Mouse (Mus musculus): ENCODE measurements around the gene Ggnbp2.

Gene Ggnbp2

DNA sequence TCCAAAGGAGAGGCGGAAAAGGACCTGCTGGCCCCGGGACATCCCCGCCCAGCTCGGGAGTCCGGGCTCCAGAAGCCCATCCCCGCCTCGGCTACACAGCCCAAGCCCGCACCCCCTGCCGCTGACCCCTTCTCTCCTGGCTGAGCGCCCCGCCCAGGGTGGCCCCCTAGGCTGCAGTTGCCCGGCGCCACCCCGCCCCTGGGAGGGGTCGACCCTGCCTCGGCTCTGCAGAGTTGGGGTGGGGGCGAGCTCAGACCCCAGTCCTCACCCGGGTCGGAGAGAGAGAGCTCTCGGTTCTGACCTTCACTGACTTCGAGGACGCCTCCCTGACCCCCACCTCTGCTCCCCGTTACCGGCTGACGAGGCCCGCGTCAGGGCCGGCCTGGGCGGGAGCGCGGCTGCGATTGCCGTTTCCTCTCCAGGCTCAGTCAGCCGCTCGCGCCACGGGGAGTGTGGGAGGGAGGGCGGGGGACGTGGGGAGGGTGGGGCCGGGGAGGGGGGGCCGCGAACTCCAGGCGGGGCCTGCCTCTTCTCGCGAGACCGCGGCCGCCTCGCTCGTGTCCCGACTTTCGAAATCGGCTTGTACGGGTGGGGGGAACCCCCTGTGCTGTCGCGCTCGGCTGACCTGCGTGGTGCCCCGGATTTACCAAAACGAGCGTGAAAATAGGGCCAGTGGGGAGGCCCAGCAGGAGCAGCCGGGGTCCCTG is at the start of gene Ggnbp2:
Ggnbp2 (minus strand) TSS at position 481 of the 707 bp plus-strand sequence.
- peak; percentile 87 to 90 for DNase-seq (ENCODE audit: low spot score in 2 of 2)

GRCm38 (mm10) chr11:84919951-84920350 is 49.3 kb upstream of the Ggnbp2 start:
- DNase-seq (ENCODE audit: low spot score in 2 of 2): no peak

GRCm38 (mm10) chr11:84919276-84919675 is 48.7 kb upstream of the Ggnbp2 start:
- peak in 1 of 2 experiments; percentile 23 for DNase-seq (ENCODE audit: low spot score in 2 of 2)

DNA sequence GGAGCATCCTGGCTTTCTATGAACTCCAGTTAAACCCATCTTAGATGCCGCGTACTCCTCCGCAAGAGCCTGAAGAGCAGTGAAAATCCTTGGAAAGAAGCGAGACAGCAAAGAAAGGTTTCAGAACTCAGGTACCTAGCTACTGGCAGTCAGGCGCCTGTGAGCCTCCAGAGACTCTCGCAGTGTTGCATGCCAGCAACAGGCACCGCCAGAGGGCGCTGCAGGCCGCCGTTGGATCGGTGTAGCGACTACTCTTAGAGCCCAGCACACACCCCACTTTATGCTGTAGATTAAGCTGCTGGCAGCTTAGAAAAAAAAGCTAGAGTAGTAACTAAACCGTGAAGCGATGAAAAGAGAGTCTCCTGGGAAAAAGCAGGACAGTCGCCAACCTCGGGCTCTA is 47.8 kb upstream of the Ggnbp2 start:
- DNase-seq (ENCODE audit: low spot score in 2 of 2): peak; percentile 55 to 76

GRCm38 (mm10) chr11:84916703-84917300 is 46.2 kb upstream of the Ggnbp2 start:
- DNase-seq (ENCODE audit: low spot score in 2 of 2): no peak

- DNase-seq (ENCODE audit: low spot score in 2 of 2): peak; percentile 59 to 74
Observed at GRCm38 (mm10) chr11:84916053-84916702, 45.6 kb upstream of the Ggnbp2 start, which contains the start of gene Znhit3. Gene Znhit3 (minus strand): TSS chr11:84916366.

GRCm38 (mm10) chr11:84914673-84915072 is 44.1 kb upstream of the Ggnbp2 start:
- DNase-seq (ENCODE audit: low spot score in 2 of 2): no peak

DNA sequence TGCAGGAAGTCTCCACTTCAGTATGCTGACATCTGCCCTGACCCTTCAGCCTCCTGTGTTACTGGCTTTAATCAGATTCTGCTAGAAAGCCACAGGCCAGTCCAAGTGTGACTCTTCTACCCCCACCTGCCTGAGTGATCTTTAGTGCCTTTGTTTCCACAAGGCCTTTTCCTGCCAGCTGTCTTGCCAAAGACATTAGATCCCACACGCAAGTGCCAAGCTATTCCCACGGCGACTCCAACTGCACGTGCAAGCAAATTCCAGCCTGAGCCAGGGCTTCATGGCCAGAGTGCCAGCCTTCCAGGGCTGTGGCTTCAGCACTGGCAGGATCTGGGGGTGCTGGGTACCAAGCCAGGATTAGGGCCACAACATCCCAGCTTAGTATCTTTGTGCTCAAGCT is 39.8 kb upstream of the Ggnbp2 start:
- no peak for DNase-seq (ENCODE audit: low spot score in 2 of 2)

GRCm38 (mm10) chr11:84908480-84908879 is 37.9 kb upstream of the Ggnbp2 start:
- DNase-seq (ENCODE audit: low spot score in 2 of 2): no peak

GRCm38 (mm10) chr11:84907081-84907480 is 36.5 kb upstream of the Ggnbp2 start:
- no peak for DNase-seq (ENCODE audit: low spot score in 2 of 2)

GRCm38 (mm10) chr11:84904597-84905144 is 34.1 kb upstream of the Ggnbp2 start:
- DNase-seq (ENCODE audit: low spot score in 2 of 2): no peak

GRCm38 (mm10) chr11:84893113-84893512 is 22.5 kb upstream of the Ggnbp2 start:
- no peak for DNase-seq (ENCODE audit: low spot score in 2 of 2)

GRCm38 (mm10) chr11:84891705-84892104 is 21.1 kb upstream of the Ggnbp2 start:
- DNase-seq (ENCODE audit: low spot score in 2 of 2): no peak

DNA sequence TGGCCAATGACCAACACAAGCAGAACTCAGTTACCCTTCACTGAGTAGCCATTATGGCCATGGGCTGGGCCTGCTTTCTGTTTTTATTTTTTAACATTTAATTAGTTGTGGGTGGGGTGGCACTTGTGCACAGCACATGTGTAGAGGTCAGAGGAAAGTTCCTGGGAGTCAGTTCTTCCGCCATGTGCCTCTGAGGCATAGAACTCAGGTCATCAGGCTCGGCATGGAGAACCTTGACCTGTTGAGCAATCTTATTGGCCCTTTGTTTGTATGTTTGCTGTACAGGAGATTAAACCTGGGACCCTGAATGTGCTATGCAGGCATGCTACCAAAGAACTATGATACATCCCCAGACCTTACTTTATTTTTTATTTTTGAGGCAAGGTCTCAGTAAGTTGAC is 18.9 kb upstream of the Ggnbp2 start:
- no peak for DNase-seq (ENCODE audit: low spot score in 2 of 2)

GRCm38 (mm10) chr11:84888025-84888424 is 17.4 kb upstream of the Ggnbp2 start:
- DNase-seq (ENCODE audit: low spot score in 2 of 2): no peak

GRCm38 (mm10) chr11:84886767-84887511 is 16.3 kb upstream of the Ggnbp2 start:
- DNase-seq (ENCODE audit: low spot score in 2 of 2): no peak

DNA sequence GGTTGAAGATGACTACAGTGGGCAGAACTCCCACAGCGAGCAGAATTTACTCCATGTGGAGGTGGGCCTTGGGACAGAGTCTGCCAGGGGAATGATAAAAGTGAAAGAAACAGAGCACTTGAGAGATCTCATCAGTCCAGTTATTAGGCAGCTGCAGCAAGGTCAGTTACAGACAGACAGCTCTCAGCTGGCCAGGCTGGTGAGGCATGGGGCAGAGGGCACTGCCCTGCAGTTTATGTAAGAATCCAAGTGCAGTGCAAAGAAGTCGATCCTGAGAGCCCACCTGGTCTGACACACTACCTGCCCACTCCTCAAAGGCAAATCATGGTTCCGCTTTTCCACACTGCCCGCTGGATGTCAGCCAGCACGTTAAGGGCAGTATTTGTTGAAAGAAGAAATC is 15.6 kb upstream of the Ggnbp2 start:
- no peak for DNase-seq (ENCODE audit: low spot score in 2 of 2)

DNA sequence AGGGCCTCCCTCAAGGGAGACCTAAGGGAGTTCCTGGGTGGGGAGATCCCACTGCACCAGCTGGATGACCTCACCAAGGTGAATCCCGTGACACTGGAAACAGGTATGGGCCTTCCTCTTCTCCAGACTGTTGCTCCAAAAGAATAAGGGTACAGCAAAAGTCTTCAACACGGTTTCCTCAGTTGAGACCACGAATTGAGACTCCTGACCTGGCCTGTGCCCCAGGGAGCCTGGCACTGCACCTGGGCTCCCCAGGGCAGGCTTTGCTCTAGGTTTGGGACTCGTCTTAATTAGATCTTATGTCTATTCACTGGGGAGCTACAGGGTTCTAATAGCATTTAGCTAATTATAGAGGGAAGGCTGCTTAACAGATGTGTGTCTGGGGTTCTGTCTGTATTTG is 14.6 kb upstream of the Ggnbp2 start:
- no peak for DNase-seq (ENCODE audit: low spot score in 2 of 2)

DNA sequence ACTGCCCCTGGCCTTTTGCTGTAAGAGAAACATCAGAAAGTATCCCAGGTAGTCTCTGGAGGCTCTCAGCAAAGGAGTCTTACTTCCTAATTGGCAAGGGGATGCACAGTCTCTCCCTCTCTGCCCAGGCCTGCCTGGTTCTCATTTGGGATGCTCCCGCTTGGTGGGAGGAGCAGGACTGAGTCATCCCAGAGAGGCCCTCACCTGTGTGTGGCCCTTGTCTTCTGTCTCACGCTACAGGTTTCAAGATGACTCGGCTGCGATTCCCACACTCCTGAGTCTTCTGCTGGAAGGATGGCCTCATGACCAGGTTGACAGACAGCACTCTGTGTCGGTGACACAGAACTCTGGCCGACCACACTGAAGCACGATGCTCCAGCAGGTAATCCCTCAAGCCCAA is 11.7 kb upstream of the Ggnbp2 start:
- no peak for DNase-seq (ENCODE audit: low spot score in 2 of 2)

GRCm38 (mm10) chr11:84880971-84881370 is 10.4 kb upstream of the Ggnbp2 start:
- no peak for DNase-seq (ENCODE audit: low spot score in 2 of 2)

DNA sequence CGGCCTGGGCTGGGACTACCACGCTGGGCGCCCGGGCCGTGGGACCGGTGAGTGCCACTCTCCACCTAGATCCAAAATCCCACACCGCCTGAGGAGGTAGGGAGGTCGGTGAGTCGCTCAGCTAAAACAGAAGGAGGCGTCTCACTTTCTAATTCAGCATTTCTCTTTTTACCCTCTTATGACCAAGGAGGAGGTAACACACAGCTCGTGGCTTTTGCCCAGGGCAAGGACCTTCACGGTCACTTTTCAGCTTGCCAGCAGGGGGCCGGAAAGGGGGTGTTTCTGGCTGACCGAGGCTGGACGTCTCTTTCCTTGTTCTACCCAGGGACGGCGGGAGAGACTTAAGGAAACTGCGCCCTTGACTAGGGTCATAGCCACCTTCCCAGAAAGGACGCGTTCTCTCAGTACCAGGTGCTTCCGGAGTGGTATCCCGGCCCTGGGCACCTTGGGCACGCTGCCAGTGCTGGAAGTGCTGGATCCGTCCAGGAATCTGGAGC is 9.9 kb upstream of the Ggnbp2 start:
- DNase-seq (ENCODE audit: low spot score in 2 of 2): peak; percentile 20 to 68
